Mouse (Mus musculus) hindbrain, postnatal 0 days (tissue): ENCODE results near the gene Arhgef10l. TPM values are rescaled to one million over a fixed set of nuclear protein-coding genes. Genes with fewer than 3 reads are reported as not detected.

Experiments
- ATAC-seq: fragments of 200-750 bp; cut with Nextera tagmentation; 2 replicates; pipeline ENCODE4 v1.8.0; 2017; ENCODE audit warnings: mild to moderate bottlenecking, moderate TSS enrichment, moderate library complexity
- DNase-seq: peaks from one replicate; pipeline ENCODE4 v3.0.0-alpha.2; 2015; ENCODE audit warnings: low spot score
- H3K27ac ChIP-seq: fragments of 300-500 bp; sonication (generic); 2 replicates; pipeline ENCODE4 v1.5.1; 2014; ENCODE audit warnings: mild to moderate bottlenecking
- H3K27me3 ChIP-seq: fragments of 300-500 bp; sonication (generic); 2 replicates; pipeline ENCODE4 v1.6.1; 2014; ENCODE audit warnings: low read length, mixed read lengths; ENCODE audit not compliant: insufficient read depth
- H3K36me3 ChIP-seq: fragments of 300-500 bp; sonication (generic); 2 replicates; pipeline ENCODE4 v1.6.1; 2014; ENCODE audit warnings: low read length, mixed read lengths; ENCODE audit not compliant: insufficient read depth
- H3K4me1 ChIP-seq: fragments of 300-500 bp; sonication (generic); 2 replicates; pipeline ENCODE4 v1.6.1; 2014; ENCODE audit warnings: antibody characterized with exemption, low read length, mixed read lengths; ENCODE audit not compliant: insufficient read depth
- H3K4me2 ChIP-seq: fragments of 300-500 bp; sonication (generic); 2 replicates; pipeline ENCODE4 v1.6.1; 2014; ENCODE audit warnings: low read depth, mild to moderate bottlenecking, low read length, moderate library complexity, mixed read lengths
- H3K4me3 ChIP-seq: fragments of 300-500 bp; sonication (generic); 2 replicates; pipeline ENCODE4 v1.5.1; 2014; ENCODE audit warnings: low read length
- H3K9ac ChIP-seq: fragments of 300-500 bp; sonication (generic); replicated peaks from 2 replicates; pipeline ENCODE4 v1.6.1; 2014; ENCODE audit warnings: mild to moderate bottlenecking, low read length, moderate library complexity, mixed read lengths
- H3K9me3 ChIP-seq: fragments of 300-500 bp; sonication (generic); 2 replicates; pipeline ENCODE4 v1.6.1; 2016; ENCODE audit warnings: low read length, mixed read lengths
- CTCF ChIP-seq: IDR thresholded peaks from 2 replicates; pipeline ENCODE4 v1.5.1; 2016; ENCODE audit warnings: antibody characterized with exemption, control low read depth, low read depth
- WGBS: fragments of 180-500 bp; shearing (Covaris S2); extraction: QIAGEN DNeasy Blood & Tissue Kit; methylation state at CpG from one replicate; pipeline ENCODE4 v1.1.7; 2014; 5-methylcytosine and 5-hydroxymethylcytosine counted together
- polyA plus RNA-seq: library from polyadenylated mRNA; unstranded; fragments of >200 nt; fragmentation: Nextera tagmentation; extraction: Ambion mirVana; gene quantifications from 2 replicates; pipeline ENCODE4 v1.2.1, GENCODE M21; 2015
- total RNA-seq: library from RNA; depleted of rRNA; stranded (reverse); fragments of >200 nt; gene quantifications from 2 replicates; pipeline ENCODE4 v1.2.3, GENCODE M21; 2014

Gene Arhgef10l
- total and polyA plus RNA-seq, 2 experiments from 2014 or later: 22.5 to 79.2 TPM

DNA sequence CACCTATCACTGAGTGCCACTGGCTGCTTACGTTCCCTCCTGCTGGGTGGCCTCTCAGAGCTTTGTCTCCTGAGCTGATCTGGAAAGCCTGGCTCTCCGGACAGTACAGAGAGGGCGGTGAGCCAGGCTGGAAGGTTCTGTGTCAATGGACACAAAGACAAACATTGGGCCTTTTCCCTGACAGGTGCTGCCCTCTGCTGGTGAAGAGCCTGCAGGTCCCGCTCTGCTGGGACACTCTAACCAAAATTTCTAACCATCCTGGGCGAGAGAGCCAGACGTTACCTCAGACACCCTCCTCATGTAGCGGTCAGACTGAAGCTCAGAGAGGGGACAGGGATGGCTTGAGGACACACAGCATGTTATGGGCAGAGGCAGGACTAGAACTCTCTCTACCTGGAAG, 118.3 kb downstream of the Arhgef10l start:
- 26% methylated on average over 7 of the region's 7 CpGs for whole genome bisulfite sequencing
- no peaks in the 10 kb centered on the region for H3K27me3 ChIP-seq
- peaks cover 32% of the 10 kb centered on the region for H3K36me3 ChIP-seq

DNA sequence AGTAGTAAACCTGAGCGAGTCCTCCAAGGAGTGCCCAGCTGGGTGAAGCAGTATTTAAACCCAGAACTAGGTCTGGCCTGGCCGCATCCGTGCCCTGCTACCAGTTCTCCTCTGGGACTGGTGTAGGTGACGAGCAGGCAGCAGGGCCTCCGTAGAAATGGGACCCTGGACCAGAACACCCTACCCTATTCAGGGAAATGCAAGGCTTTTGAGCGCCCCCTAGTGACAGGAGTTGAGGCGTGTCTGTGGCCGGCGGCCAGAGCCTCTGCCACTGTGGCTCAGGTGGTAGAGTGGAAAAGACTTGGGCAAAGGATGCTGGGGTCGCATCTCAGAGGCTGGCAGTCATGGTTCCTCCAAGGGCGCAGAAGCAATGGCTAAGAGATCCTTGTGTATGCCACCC, 126.7 kb downstream of the Arhgef10l start:
- H3K4me3 ChIP-seq: no peak overlapping the region
- H3K27ac ChIP-seq: no peak overlapping the region
- H3K4me1 ChIP-seq: no peaks in the 10 kb centered on the region
- ATAC-seq: peak; percentile 59
- H3K27me3 ChIP-seq: no peaks in the 10 kb centered on the region
- H3K9ac ChIP-seq: no peak overlapping the region
- H3K9me3 ChIP-seq: no peaks in the 10 kb centered on the region
- 33% methylated on average over 11 of the region's 11 CpGs for WGBS
- H3K36me3 ChIP-seq: peaks cover 24% of the 10 kb centered on the region
- peak; percentile 88 for DNase-seq
- peak; percentile 88 for TF ChIP-seq CTCF
- H3K4me2 ChIP-seq: no peak overlapping the region

More for the DNA sequence above, 118.3 kb downstream of the Arhgef10l start:
- TF ChIP-seq CTCF: peak; percentile 93
- Histone ChIP-seq H3K27ac (no peak overlapping the region), H3K9ac (no peak overlapping the region), H3K9me3 (no peaks in the 10 kb centered on the region), H3K4me1 (no peaks in the 10 kb centered on the region), H3K4me3 (no peak overlapping the region), H3K4me2 (no peak overlapping the region)
- ATAC-seq (peak; percentile 57; the same call in 1 of the 2 replicates), DNase-seq (peak; percentile 88)

DNA sequence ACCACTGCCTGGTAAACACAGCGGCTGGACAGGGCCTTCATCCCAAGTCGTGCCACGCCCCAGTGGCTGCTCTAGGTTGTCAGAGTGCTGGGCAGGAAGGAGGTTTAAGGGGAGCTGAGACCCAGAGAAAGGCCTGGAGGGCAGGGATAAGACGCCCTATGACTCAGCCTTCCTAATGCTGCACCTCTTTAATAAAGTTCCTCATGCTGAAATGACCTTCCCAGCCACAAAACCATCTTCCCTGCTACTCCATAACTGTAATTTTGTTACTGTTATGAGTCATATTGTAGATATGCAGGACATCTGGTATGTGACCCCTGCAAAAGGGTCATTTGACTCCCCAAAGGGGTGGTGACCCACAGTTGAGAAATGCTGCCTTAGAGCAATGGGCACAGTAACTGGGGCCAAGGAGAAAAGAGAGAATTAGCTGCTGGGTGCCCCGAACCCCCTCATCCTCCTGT, 128.2 kb downstream of the Arhgef10l start:
- H3K9me3 ChIP-seq: no peaks in the 10 kb centered on the region
- no peaks in the 10 kb centered on the region for H3K27me3 ChIP-seq
- H3K4me1 ChIP-seq: no peaks in the 10 kb centered on the region
- DNase-seq (no peak), ATAC-seq (no peak)
- no peak overlapping the region for H3K9ac ChIP-seq
- H3K4me3 ChIP-seq: no peak overlapping the region
- WGBS: 71% methylated on average over 5 of the region's 5 CpGs
- H3K36me3 ChIP-seq: peaks cover 16% of the 10 kb centered on the region
- H3K27ac ChIP-seq: no peak overlapping the region
- TF ChIP-seq CTCF: no peak
- H3K4me2 ChIP-seq: no peak overlapping the region

DNA sequence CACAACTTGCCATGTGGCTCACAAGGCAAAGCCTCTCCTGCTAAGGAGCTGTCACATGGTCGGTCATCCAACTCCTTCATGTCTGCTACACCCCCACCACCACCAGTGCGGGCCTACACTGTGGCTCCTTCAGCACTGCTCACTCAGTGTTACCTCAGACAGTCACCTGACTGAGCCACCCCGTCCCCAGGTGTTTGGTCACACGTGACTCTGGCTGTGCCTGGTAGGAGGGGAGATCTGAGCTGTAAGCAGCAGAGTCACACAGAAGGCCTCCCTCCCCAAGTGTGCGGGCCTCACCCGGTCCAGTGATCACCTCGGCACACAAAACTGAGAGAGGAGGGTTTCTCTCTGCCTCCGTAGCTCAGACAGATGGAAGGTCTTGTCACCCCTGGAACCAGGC, 130.5 kb downstream of the Arhgef10l start:
- Histone ChIP-seq H3K9me3 (no peaks in the 10 kb centered on the region), H3K27me3 (no peaks in the 10 kb centered on the region), H3K27ac (no peak overlapping the region), H3K36me3 (peaks cover 14% of the 10 kb centered on the region), H3K4me2 (no peak overlapping the region), H3K4me1 (no peaks in the 10 kb centered on the region), H3K4me3 (no peak overlapping the region), H3K9ac (no peak overlapping the region)
- ATAC-seq: no peak
- DNase-seq: no peak
- WGBS: 85% methylated on average over 8 of the region's 8 CpGs
- TF ChIP-seq CTCF: no peak

DNA sequence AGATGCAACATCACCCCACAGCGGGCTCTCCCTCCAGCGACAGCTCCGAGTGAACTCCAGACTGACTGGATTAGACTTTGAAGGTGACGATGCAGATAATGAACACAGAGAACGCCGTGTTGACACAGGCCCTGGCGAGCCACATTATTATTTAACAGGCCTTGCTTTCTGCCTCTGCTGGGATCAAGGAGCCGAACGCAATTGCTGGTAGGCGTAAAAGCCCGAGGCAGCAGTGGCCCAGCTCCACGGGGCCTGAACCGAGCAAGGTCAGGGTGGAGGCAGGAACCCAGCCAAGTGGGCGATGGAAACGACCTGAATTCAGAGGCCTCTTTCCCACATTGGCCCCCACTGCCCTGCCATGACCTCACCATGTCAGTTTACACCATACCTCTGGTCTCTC, 133.5 kb downstream of the Arhgef10l start:
- Histone ChIP-seq H3K4me2 (no peak overlapping the region), H3K27ac (no peak overlapping the region), H3K9me3 (no peaks in the 10 kb centered on the region), H3K9ac (no peak overlapping the region), H3K4me3 (no peak overlapping the region), H3K27me3 (no peaks in the 10 kb centered on the region), H3K4me1 (no peaks in the 10 kb centered on the region), H3K36me3 (peaks cover 14% of the 10 kb centered on the region)
- 22% methylated on average over 15 of the region's 15 CpGs for WGBS
- TF ChIP-seq CTCF: no peak
- DNase-seq (peak; percentile 27), ATAC-seq (no peak)

DNA sequence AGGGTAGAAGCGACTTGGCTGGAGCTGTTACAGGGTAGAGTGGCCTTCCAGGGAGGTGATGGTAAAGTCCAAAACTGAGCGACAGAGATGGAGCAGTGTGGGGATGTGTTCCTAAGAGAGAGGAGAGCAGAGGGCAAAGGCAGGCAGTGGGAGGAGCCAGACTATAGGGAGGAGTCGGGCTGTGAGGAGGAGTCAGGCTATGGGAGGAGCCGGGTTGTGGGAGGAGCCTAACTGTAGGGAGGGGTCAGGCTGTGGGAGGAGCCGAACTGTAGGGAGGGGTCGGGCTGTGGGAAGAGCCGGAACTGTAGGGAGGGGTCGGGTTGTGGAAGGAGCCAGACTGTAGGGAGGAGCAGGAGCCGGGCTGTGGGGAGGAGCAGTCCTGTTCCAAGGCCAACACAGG, 134.8 kb downstream of the Arhgef10l start:
- TF ChIP-seq CTCF: no peak
- H3K4me2 ChIP-seq: no peak overlapping the region
- ATAC-seq (0 out of 2 replicates have a peak, but pooled peaks have one; percentile 18), DNase-seq (no peak)
- no peak overlapping the region for H3K4me3 ChIP-seq
- no peak overlapping the region for H3K9ac ChIP-seq
- H3K4me1 ChIP-seq: no peaks in the 10 kb centered on the region
- peaks cover 14% of the 10 kb centered on the region for H3K36me3 ChIP-seq
- H3K27ac ChIP-seq: no peak overlapping the region
- WGBS: 54% methylated on average over 9 of the region's 9 CpGs
- H3K27me3 ChIP-seq: no peaks in the 10 kb centered on the region
- H3K9me3 ChIP-seq: no peaks in the 10 kb centered on the region

DNA sequence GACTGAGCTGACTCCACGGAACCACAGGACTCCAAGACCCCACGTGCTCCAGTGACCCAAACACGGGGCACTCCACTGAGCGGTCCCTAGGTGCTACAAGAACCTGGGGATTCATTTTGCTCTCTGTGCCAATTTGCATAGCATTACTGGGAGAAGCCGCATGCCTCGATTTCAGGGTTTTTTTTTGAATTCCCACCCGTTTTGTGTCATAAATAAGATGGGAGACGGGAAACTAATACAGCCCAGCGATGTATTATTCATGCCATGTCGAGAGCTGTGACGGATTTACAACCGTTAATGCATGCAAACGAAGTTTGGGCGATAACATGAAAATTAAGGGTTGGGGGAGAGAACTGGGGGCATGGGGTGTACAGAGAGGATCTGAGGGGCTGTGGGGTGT, 136.1 kb downstream of the Arhgef10l start:
- Histone ChIP-seq H3K9me3 (no peaks in the 10 kb centered on the region), H3K27me3 (no peaks in the 10 kb centered on the region), H3K27ac (no peak overlapping the region), H3K4me3 (no peak overlapping the region), H3K4me2 (no peak overlapping the region), H3K9ac (no peak overlapping the region), H3K4me1 (no peaks in the 10 kb centered on the region), H3K36me3 (peaks cover 4% of the 10 kb centered on the region; the same call in 1 of the 2 replicates)
- DNase-seq (no peak), ATAC-seq (no peak)
- WGBS: 59% methylated on average over 14 of the region's 14 CpGs
- TF ChIP-seq CTCF: no peak
